Mouse (Mus musculus) kidney, adult 2 months (tissue): ENCODE results near the gene Mef2d.

Experiments used
- CTCF ChIP-seq: fragments of 200-500 bp; conservative IDR thresholded peaks from 2 replicates; pipeline ENCODE4 v1.5.1; 2011; ENCODE audit warnings: low read depth, mild to moderate bottlenecking, control low read depth, low read length, moderate library complexity, mixed read lengths; ENCODE audit not compliant: insufficient read depth, insufficient read length
- POLR2A ChIP-seq: fragments of 200-500 bp; IDR thresholded peaks from one replicate; pipeline ENCODE4 v1.6.1; 2011; ENCODE audit warnings: low read depth, low read length, control low read depth

- no peak for TF ChIP-seq CTCF
- TF ChIP-seq POLR2A = no peak
These were observed 8.2 kb downstream of the Mef2d start for GRCm38 (mm10) chr3:88150061-88150998.
